14 mouse cellular contexts compared by ENCODE assay signal in the genomic region with DNA sequence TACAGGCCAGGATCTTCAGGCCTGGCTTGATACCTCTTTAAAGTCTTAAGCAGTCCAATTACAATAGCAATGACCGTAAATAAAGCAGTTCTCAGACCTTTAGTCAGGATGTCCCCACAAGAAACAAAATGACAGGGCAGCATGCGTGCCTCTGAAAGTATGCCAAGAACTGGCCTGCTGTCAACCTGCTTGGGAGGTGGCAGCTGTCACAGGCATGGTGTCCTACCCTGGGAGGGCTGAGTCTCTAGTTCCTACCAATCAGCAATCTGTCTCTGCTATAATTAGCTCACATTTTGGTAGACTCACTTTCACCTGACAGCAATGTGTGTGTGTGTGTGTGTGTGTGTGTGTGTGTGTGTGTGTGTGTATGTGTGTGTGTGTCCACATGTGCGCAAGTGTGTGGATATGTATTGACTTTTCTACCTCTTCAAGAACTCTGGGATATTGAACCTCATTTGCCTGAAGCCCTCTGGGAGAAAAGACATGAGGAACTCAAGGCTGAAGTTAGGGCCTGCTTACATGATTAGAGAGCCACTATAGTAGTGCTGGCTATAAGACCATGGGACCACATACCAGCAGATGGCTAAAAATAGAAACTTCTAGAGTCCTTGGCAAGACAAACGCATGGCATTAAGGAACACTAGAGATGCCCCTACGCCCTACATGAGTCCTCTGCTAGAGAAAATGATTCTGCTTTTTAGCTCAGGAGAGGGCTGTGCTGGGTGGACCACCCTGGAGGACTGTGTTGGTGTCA. TPM values are rescaled to one million over a fixed set of nuclear protein-coding genes. Genes with fewer than 3 reads are reported as not detected.
A peak's percentile ranks its signal among the peaks of the same experiment; 100 is the strongest.
DNase-seq lines count a peak whose midpoint lies in the region; ATAC-seq and TF ChIP-seq lines count a peak whose summit lies in the region.
"Had no signal": no experiment of that assay in that cellular context is flagged by ENCODE, and none has a peak within 500 bp of the region (broad histone marks: within the 10 kb centered on the region; RNA-seq: fewer than 3 reads in every experiment).

No protein-coding gene starts in this region.

- ATAC-seq in heart, embryonic 12.5 days (ENCODE audit: insufficient number of reproducible peaks, low FRiP score) = no peak
- no peak for ATAC-seq in intestine, postnatal 0 days

- peaks cover 67% of the 10 kb centered on the region for H3K4me1 ChIP-seq in heart, embryonic 12.5 days (replicated peaks)
- H3K4me1 ChIP-seq in intestine, postnatal 0 days (replicated peaks; ENCODE audit: control insufficient read depth, insufficient read depth, low read length) = no peaks in the 10 kb centered on the region

- no peak overlapping the region for H3K4me3 ChIP-seq in heart, embryonic 12.5 days
- no peak overlapping the region for H3K4me3 ChIP-seq in intestine, postnatal 0 days (ENCODE audit: low read depth, low read length)
- H3K4me3 ChIP-seq: erythroblast, embryonic 14.5 days; liver, embryonic 15.5 days; megakaryocyte, embryonic 14.5 days had no signal

- WGBS in heart, embryonic 12.5 days = 64% methylated on average over 5 of the region's 5 CpGs
- 78% methylated on average over 5 of the region's 5 CpGs for WGBS in intestine, postnatal 0 days

- H3K4me2 ChIP-seq in heart, embryonic 12.5 days = no peak overlapping the region
- no peak overlapping the region for H3K4me2 ChIP-seq in intestine, postnatal 0 days (replicated peaks; ENCODE audit: low read depth)

- no peaks in the 10 kb centered on the region for H3K36me3 ChIP-seq in heart, embryonic 12.5 days
- no peaks in the 10 kb centered on the region for H3K36me3 ChIP-seq in intestine, postnatal 0 days (ENCODE audit: control insufficient read depth, insufficient read depth)
- H3K36me3 ChIP-seq: liver, embryonic 15.5 days had no signal

- H3K9ac ChIP-seq in heart, embryonic 12.5 days = no peak overlapping the region
- no peak overlapping the region for H3K9ac ChIP-seq in intestine, postnatal 0 days (ENCODE audit: low read depth, low read length)
- H3K9ac ChIP-seq: liver, embryonic 15.5 days had no signal

- H3K27ac ChIP-seq in heart, embryonic 12.5 days (ENCODE audit: poor library complexity, severe bottlenecking) = peak overlapping the region; percentile 80
- H3K27ac ChIP-seq in intestine, postnatal 0 days (ENCODE audit: low read depth, low read length) = no peak overlapping the region
- H3K27ac ChIP-seq: liver, embryonic 15.5 days had no signal

- peak; percentile 90 for DNase-seq in gastrocnemius, adult 18-20 months (ENCODE audit: low spot score)
- no peak for DNase-seq in gastrocnemius, postnatal 4 days (ENCODE audit: low spot score in 2 of 2)
- peak; percentile 33 for DNase-seq in adipocyte (ENCODE audit: low spot score)
- DNase-seq in cerebellum, postnatal 10 days = peak; percentile 82 to 88
- no peak for DNase-seq in lung, postnatal 4 days
- DNase-seq in T-cell, adult 2 months (ENCODE audit: low spot score) = no peak

- TF ChIP-seq CTCF in intestine, postnatal 0 days (IDR thresholded peaks at IDR 0.05; ENCODE audit: low read depth) = no peak

- no peaks in the 10 kb centered on the region for H3K9me3 ChIP-seq in heart, embryonic 12.5 days (replicated peaks)
- H3K9me3 ChIP-seq in intestine, postnatal 0 days (ENCODE audit: control insufficient read depth) = no peaks in the 10 kb centered on the region
- H3K9me3 ChIP-seq: liver, embryonic 15.5 days; megakaryocyte, embryonic 14.5 days had no signal

- H3K27me3 ChIP-seq in heart, embryonic 12.5 days (replicated peaks) = no peaks in the 10 kb centered on the region
- H3K27me3 ChIP-seq in intestine, postnatal 0 days (replicated peaks; ENCODE audit: control insufficient read depth, insufficient read depth, low read length) = no peaks in the 10 kb centered on the region

RNA-seq across cellular contexts. Expression of gene Wfikkn2, which starts 16.4 kb away (rescaled TPM):
- 10 to 100 TPM; 11.1 to 12.6 TPM for total RNA-seq in gastrocnemius, adult 18-20 months (2021)
- total RNA-seq in gastrocnemius, postnatal 4 days (2021) = 1 to 10 TPM; 2.8 to 3.1 TPM
- 2.0 and 2.5 TPM in 2 replicates for polyA plus RNA-seq in heart, embryonic 12.5 days (2016; fragmentation: Nextera tagmentation; extraction: Ambion mirVana)
- polyA plus RNA-seq in intestine, postnatal 0 days (2015; fragmentation: Nextera tagmentation; extraction: Ambion mirVana) = 0.50 and 0.66 TPM in 2 replicates
- polyA plus RNA-seq: erythroblast, embryonic 14.5 days had no signal

RNA-seq across cellular contexts. Expression of gene Tob1, which starts 18.1 kb away (rescaled TPM):
- total RNA-seq in gastrocnemius, adult 18-20 months (2021) = 100 to 1,000 TPM; 215 to 238 TPM
- 10 to 100 TPM; 81.4 to 89.8 TPM for total RNA-seq in gastrocnemius, postnatal 4 days (2021)
- polyA plus RNA-seq in heart, embryonic 12.5 days (2016; fragmentation: Nextera tagmentation; extraction: Ambion mirVana) = 34.9 and 35.2 TPM in 2 replicates
- polyA plus RNA-seq in intestine, postnatal 0 days (2015; fragmentation: Nextera tagmentation; extraction: Ambion mirVana) = 69.4 and 71.8 TPM in 2 replicates

RNA-seq across cellular contexts. Expression of gene Gm21885, which starts 52.3 kb away (rescaled TPM):
- total RNA-seq in gastrocnemius, adult 18-20 months (2021) = not detected
- not detected for total RNA-seq in gastrocnemius, postnatal 4 days (2021)
- polyA plus RNA-seq in heart, embryonic 12.5 days (2016; fragmentation: Nextera tagmentation; extraction: Ambion mirVana) = 0.35 TPM in 1 of 2 replicates, not detected in the other
- 92.5 and 139 TPM in 2 replicates for polyA plus RNA-seq in intestine, postnatal 0 days (2015; fragmentation: Nextera tagmentation; extraction: Ambion mirVana)
- total RNA-seq: adrenal gland, postnatal 4 days had no signal
- polyA plus RNA-seq: erythroblast, embryonic 14.5 days; liver, embryonic 15.5 days; neural tube, embryonic 11.5 days; thymus, postnatal 0 days had no signal

Comparison
In these comparisons a context has a peak if more than half of its experiments do, and no peak if none do; other contexts are left out.
1. DNase-seq: peak in gastrocnemius, adult 18-20 months (single experiment), adipocyte (single experiment) and cerebellum, postnatal 10 days (2 of 2); none in gastrocnemius, postnatal 4 days (0 of 2), lung, postnatal 4 days (0 of 2) and T-cell, adult 2 months (single experiment).